28 mouse cellular contexts compared by ENCODE assay signal in genomic region chr14:120669665-120670064, GRCm38 (mm10).
DNase-seq lines count a peak whose midpoint lies in the region; ATAC-seq and TF ChIP-seq lines count a peak whose summit lies in the region.
"Had no signal": no experiment of that assay in that cellular context is flagged by ENCODE, and none has a peak within 500 bp of the region (broad histone marks: within the 10 kb centered on the region; RNA-seq: fewer than 3 reads in every experiment).

No protein-coding gene starts in this region.

- H3K4me2 ChIP-seq in intestine, postnatal 0 days (replicated peaks; ENCODE audit: low read depth), result no peak overlapping the region
- H3K4me2 ChIP-seq: embryonic facial prominence, embryonic 12.5 days; embryonic facial prominence, embryonic 15.5 days; heart, embryonic 12.5 days; heart, embryonic 15.5 days; hindbrain, embryonic 14.5 days had no signal

- no peaks in the 10 kb centered on the region for H3K9me3 ChIP-seq in intestine, postnatal 0 days (ENCODE audit: control insufficient read depth)
- H3K9me3 ChIP-seq: embryonic facial prominence, embryonic 12.5 days; embryonic facial prominence, embryonic 15.5 days; heart, embryonic 12.5 days; heart, embryonic 15.5 days had no signal

- no peak for ATAC-seq in intestine, postnatal 0 days
- ATAC-seq: forebrain, embryonic 14.5 days; forebrain, postnatal 0 days; hindbrain, postnatal 0 days; inflammation-experienced regulatory T-cells, adult 6 months; intestine, embryonic 16.5 days; Patski had no signal

- H3K27me3 ChIP-seq in intestine, postnatal 0 days (replicated peaks; ENCODE audit: control insufficient read depth, insufficient read depth, low read length), result no peaks in the 10 kb centered on the region
- H3K27me3 ChIP-seq: embryonic facial prominence, embryonic 12.5 days; embryonic facial prominence, embryonic 15.5 days; heart, embryonic 12.5 days; heart, embryonic 15.5 days; Patski had no signal

- no peaks in the 10 kb centered on the region for H3K4me1 ChIP-seq in intestine, postnatal 0 days (replicated peaks; ENCODE audit: control insufficient read depth, insufficient read depth, low read length)
- H3K4me1 ChIP-seq: embryonic facial prominence, embryonic 12.5 days; embryonic facial prominence, embryonic 15.5 days; heart, embryonic 12.5 days; heart, embryonic 15.5 days had no signal

- no peak overlapping the region for H3K4me3 ChIP-seq in intestine, postnatal 0 days (ENCODE audit: low read depth, low read length)
- H3K4me3 ChIP-seq: embryonic facial prominence, embryonic 12.5 days; embryonic facial prominence, embryonic 15.5 days; gastrocnemius, adult 2 months; heart, embryonic 12.5 days; heart, embryonic 15.5 days had no signal

- H3K36me3 ChIP-seq in intestine, postnatal 0 days (ENCODE audit: control insufficient read depth, insufficient read depth), result no peaks in the 10 kb centered on the region
- H3K36me3 ChIP-seq: embryonic facial prominence, embryonic 12.5 days; embryonic facial prominence, embryonic 15.5 days; heart, embryonic 12.5 days; heart, embryonic 15.5 days had no signal

- no peak for TF ChIP-seq CTCF in intestine, postnatal 0 days (IDR thresholded peaks at IDR 0.05; ENCODE audit: low read depth)

- WGBS in intestine, postnatal 0 days, result 77% methylated on average over 5 of the region's 5 CpGs

- no peak overlapping the region for H3K9ac ChIP-seq in intestine, postnatal 0 days (ENCODE audit: low read depth, low read length)
- H3K9ac ChIP-seq: embryonic facial prominence, embryonic 12.5 days; embryonic facial prominence, embryonic 15.5 days; forebrain, postnatal 0 days; heart, embryonic 12.5 days; heart, embryonic 15.5 days; hindbrain, embryonic 14.5 days had no signal

- peak; percentile 23 to 35 for DNase-seq in frontal cortex, postnatal 36 days (ENCODE audit: low spot score in 2 of 2)
- DNase-seq in frontal cortex, postnatal 14 days (ENCODE audit: low spot score in 2 of 2), result no peak
- peak; percentile 38 for DNase-seq in right cerebral cortex, adult 18-20 months
- DNase-seq in right cerebral cortex, postnatal 14 days, result no peak
- peak; percentile 5 for DNase-seq in Muller cell, postnatal 12 days (ENCODE audit: inconsistent ontology term)
- DNase-seq: adrenal gland, postnatal 10 days; adrenal gland, postnatal 36 days; cerebellum, adult 11 months; cerebellum, adult 2 months; cerebellum, adult 9-11 months; cerebellum, postnatal 25 days; forebrain, postnatal 0 days; gastrocnemius, adult 2 months; gastrocnemius, postnatal 14 days; heart, adult 18-20 months; heart, postnatal 10 days; heart, postnatal 4 days had no signal

- H3K27ac ChIP-seq in intestine, postnatal 0 days (ENCODE audit: low read depth, low read length), result no peak overlapping the region
- H3K27ac ChIP-seq: embryonic facial prominence, embryonic 12.5 days; embryonic facial prominence, embryonic 15.5 days; gastrocnemius, adult 2 months; heart, embryonic 15.5 days; hindbrain, embryonic 14.5 days; hindbrain, postnatal 0 days had no signal

Comparison
In these comparisons a context has a peak if more than half of its experiments do, and no peak if none do; other contexts are left out.
1. DNase-seq: peak in frontal cortex, postnatal 36 days (2 of 2), right cerebral cortex, adult 18-20 months (single experiment) and Muller cell, postnatal 12 days (single experiment); none in frontal cortex, postnatal 14 days (0 of 2) and right cerebral cortex, postnatal 14 days (single experiment).